Mouse (Mus musculus): ENCODE measurements at regions not wholly inside any gene's neighbourhood (a gene's known extent, or its start where the extent isn't known, plus 50 kb on each side); places are given as distances from the start of the nearest gene placed in this dataset.

DNA sequence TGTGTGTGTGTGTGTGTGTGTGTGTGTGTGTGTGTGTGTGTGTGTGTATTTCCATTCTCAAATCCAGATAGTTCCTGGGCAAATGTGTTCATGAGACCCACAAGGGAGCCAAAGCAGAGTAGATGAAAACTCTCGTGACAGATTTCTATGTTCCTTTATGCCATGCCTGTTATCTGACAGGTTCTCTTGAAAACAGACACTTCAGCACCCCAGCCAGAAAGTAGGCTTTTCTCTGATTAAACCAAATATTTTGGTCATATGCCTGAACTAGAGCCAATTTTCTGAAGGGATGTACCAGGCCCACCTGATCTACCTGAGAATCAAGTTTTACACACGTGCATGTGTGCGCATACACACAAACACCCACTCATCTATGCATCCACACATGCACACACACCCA, 95.5 kb downstream of the Psat1 start:
- WGBS = 99% methylated on average over 3 of the region's 3 CpGs
- Histone ChIP-seq H3K27me3 (ENCODE audit: insufficient read depth, low read length) (no peaks in the 10 kb centered on the region), H3K9me3 (replicated peaks; ENCODE audit: low read length) (no peaks in the 10 kb centered on the region), H3K9ac (ENCODE audit: low read depth, low read length) (no peak overlapping the region), H3K4me1 (replicated peaks; ENCODE audit: insufficient read depth, low read length) (no peaks in the 10 kb centered on the region), H3K4me3 (replicated peaks; ENCODE audit: low read depth, low read length) (no peak overlapping the region), H3K4me2 (ENCODE audit: low read length) (no peak overlapping the region), H3K36me3 (ENCODE audit: insufficient read depth, low read length) (no peaks in the 10 kb centered on the region), H3K27ac (no peak overlapping the region)
- ATAC-seq (replicated peaks; ENCODE audit: low FRiP score, low read depth) (no peak), DNase-seq (ENCODE audit: low spot score) (no peak)
- no peak for TF ChIP-seq CTCF (IDR thresholded peaks at IDR 0.05; ENCODE audit: low read depth)

DNA sequence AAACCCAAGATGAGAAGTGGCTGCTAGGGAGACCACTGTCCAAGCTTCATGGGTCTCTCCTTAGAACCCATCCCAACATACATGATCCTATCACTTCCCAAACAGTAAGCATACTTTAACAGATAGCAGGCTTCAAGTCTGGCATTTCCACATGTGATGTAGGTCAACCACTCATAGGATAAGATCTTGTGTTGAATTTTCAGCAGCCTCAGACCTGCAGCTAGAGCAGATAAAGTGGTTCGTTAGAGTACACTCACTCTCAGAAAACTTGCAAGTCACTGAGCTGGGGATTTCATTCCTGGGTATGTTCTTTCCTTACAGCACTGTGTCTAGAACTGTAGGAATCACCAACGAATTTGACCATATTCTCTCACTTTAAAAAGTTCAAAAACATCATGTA, 96.4 kb downstream of the Psat1 start:
- Histone ChIP-seq H3K4me3 (replicated peaks; ENCODE audit: low read depth, low read length) (no peak overlapping the region), H3K9me3 (replicated peaks; ENCODE audit: low read length) (no peaks in the 10 kb centered on the region), H3K9ac (ENCODE audit: low read depth, low read length) (no peak overlapping the region), H3K4me1 (replicated peaks; ENCODE audit: insufficient read depth, low read length) (no peaks in the 10 kb centered on the region), H3K27me3 (ENCODE audit: insufficient read depth, low read length) (no peaks in the 10 kb centered on the region), H3K36me3 (ENCODE audit: insufficient read depth, low read length) (no peaks in the 10 kb centered on the region), H3K27ac (no peak overlapping the region), H3K4me2 (ENCODE audit: low read length) (no peak overlapping the region)
- ATAC-seq (replicated peaks; ENCODE audit: low FRiP score, low read depth) (no peak), DNase-seq (ENCODE audit: low spot score) (no peak)
- no peak for TF ChIP-seq CTCF (IDR thresholded peaks at IDR 0.05; ENCODE audit: low read depth)
- 66% methylated on average over 2 of the region's 2 CpGs for WGBS

GRCm38 (mm10) chr19:15849235-15849634, 97.9 kb downstream of the Psat1 start:
- Histone ChIP-seq H3K27me3 (ENCODE audit: insufficient read depth, low read length) (no peaks in the 10 kb centered on the region), H3K9ac (ENCODE audit: low read depth, low read length) (no peak overlapping the region), H3K27ac (no peak overlapping the region), H3K36me3 (ENCODE audit: insufficient read depth, low read length) (no peaks in the 10 kb centered on the region), H3K4me2 (ENCODE audit: low read length) (no peak overlapping the region), H3K9me3 (replicated peaks; ENCODE audit: low read length) (no peaks in the 10 kb centered on the region), H3K4me1 (replicated peaks; ENCODE audit: insufficient read depth, low read length) (no peaks in the 10 kb centered on the region), H3K4me3 (replicated peaks; ENCODE audit: low read depth, low read length) (no peak overlapping the region)
- no peak for TF ChIP-seq CTCF (IDR thresholded peaks at IDR 0.05; ENCODE audit: low read depth)
- 75% methylated on average over 4 of the region's 4 CpGs for WGBS
- no peak for ATAC-seq (replicated peaks; ENCODE audit: low FRiP score, low read depth)
- DNase-seq (ENCODE audit: low spot score) = no peak

- no peak overlapping the region for H3K9ac ChIP-seq (ENCODE audit: low read depth, low read length)
- no peaks in the 10 kb centered on the region for H3K36me3 ChIP-seq (ENCODE audit: insufficient read depth, low read length)
- no peak overlapping the region for H3K4me2 ChIP-seq (ENCODE audit: low read length)
- H3K27ac ChIP-seq = no peak overlapping the region
- no peaks in the 10 kb centered on the region for H3K27me3 ChIP-seq (ENCODE audit: insufficient read depth, low read length)
- H3K4me3 ChIP-seq (replicated peaks; ENCODE audit: low read depth, low read length) = no peak overlapping the region
- WGBS = 22% methylated on average over 5 of the region's 5 CpGs
- DNase-seq (ENCODE audit: low spot score) (peak; percentile 28), ATAC-seq (replicated peaks; ENCODE audit: low FRiP score, low read depth) (no peak)
- no peaks in the 10 kb centered on the region for H3K9me3 ChIP-seq (replicated peaks; ENCODE audit: low read length)
- H3K4me1 ChIP-seq (replicated peaks; ENCODE audit: insufficient read depth, low read length) = peaks cover 12% of the 10 kb centered on the region
- TF ChIP-seq CTCF (IDR thresholded peaks at IDR 0.05; ENCODE audit: low read depth) = no peak
Measured at GRCm38 (mm10) chr19:15838327-15838726, 108.8 kb downstream of the Psat1 start.

- no peak overlapping the region for H3K9ac ChIP-seq (ENCODE audit: low read depth, low read length)
- no peak overlapping the region for H3K4me2 ChIP-seq (ENCODE audit: low read length)
- no peaks in the 10 kb centered on the region for H3K36me3 ChIP-seq (ENCODE audit: insufficient read depth, low read length)
- peaks cover 12% of the 10 kb centered on the region for H3K4me1 ChIP-seq (replicated peaks; ENCODE audit: insufficient read depth, low read length)
- no peaks in the 10 kb centered on the region for H3K9me3 ChIP-seq (replicated peaks; ENCODE audit: low read length)
- ATAC-seq (replicated peaks; ENCODE audit: low FRiP score, low read depth) = peak; percentile 43; the same call in 1 of the 2 replicates
- H3K27me3 ChIP-seq (ENCODE audit: insufficient read depth, low read length) = no peaks in the 10 kb centered on the region
- TF ChIP-seq CTCF (IDR thresholded peaks at IDR 0.05; ENCODE audit: low read depth) = no peak
- peak; percentile 82 for DNase-seq (ENCODE audit: low spot score)
- no peak overlapping the region for H3K27ac ChIP-seq
- 0% methylated on average over 1 of the region's 1 CpGs for WGBS
- no peak overlapping the region for H3K4me3 ChIP-seq (replicated peaks; ENCODE audit: low read depth, low read length)
Measured at GRCm38 (mm10) chr19:15837715-15838175, 109.4 kb downstream of the Psat1 start.

GRCm38 (mm10) chr19:15836956-15837714, 110.0 kb downstream of the Psat1 start:
- Histone ChIP-seq H3K27me3 (ENCODE audit: insufficient read depth, low read length) (no peaks in the 10 kb centered on the region), H3K36me3 (ENCODE audit: insufficient read depth, low read length) (no peaks in the 10 kb centered on the region), H3K4me3 (replicated peaks; ENCODE audit: low read depth, low read length) (no peak overlapping the region), H3K27ac (no peak overlapping the region), H3K4me1 (replicated peaks; ENCODE audit: insufficient read depth, low read length) (peaks cover 12% of the 10 kb centered on the region), H3K9ac (ENCODE audit: low read depth, low read length) (no peak overlapping the region), H3K4me2 (ENCODE audit: low read length) (no peak overlapping the region; the same call in 1 of the 2 replicates), H3K9me3 (replicated peaks; ENCODE audit: low read length) (no peaks in the 10 kb centered on the region)
- WGBS = 5% methylated on average over 7 of the region's 7 CpGs
- peak; percentile 75 for DNase-seq (ENCODE audit: low spot score)
- no peak for TF ChIP-seq CTCF (IDR thresholded peaks at IDR 0.05; ENCODE audit: low read depth)
- peak; percentile 43; the same call in 1 of the 2 replicates for ATAC-seq (replicated peaks; ENCODE audit: low FRiP score, low read depth)

Data from kidney, postnatal 0 days (tissue).